Mouse (Mus musculus): ENCODE results near the gene Dicer1.

DNA sequence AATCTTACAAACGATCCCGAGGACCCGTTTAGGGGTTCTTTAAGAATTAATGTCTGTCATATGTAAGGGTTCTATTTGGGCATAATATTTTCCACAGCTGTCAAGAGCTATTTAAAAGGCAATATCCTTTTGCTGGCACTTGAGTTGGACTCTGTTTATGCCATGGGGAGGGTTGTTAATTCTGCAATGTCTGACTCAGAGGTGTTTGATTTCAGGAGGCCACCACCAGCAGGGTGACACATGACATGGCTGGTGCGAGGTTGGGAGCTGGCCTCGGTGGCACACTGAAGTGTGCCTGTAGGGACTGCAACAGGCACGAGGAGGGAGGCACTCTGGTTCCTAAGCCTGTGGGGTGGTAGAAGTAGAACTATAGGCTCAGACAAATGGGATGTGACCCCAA, 85.8 kb downstream of the Dicer1 start:
- no peak for TF ChIP-seq CTCF (IDR thresholded peaks at IDR 0.05; ENCODE audit: borderline replicate concordance, extremely low read depth, insufficient read depth, insufficient read length)
- no peak for TF ChIP-seq POLR2A (IDR thresholded peaks at IDR 0.05; ENCODE audit: borderline replicate concordance, extremely low read depth, insufficient read depth, insufficient read length, poor library complexity, severe bottlenecking)
